Mouse (Mus musculus): Measurements from ENCODE around the gene Txndc17.
A peak's percentile ranks its signal among the peaks of the same experiment; 100 is the strongest.

Txndc17 gene

GRCm38 (mm10) chr11:72224865-72225264 lies 17.5 kb downstream of the Txndc17 start:
- peak; percentile 82 for DNase-seq

GRCm38 (mm10) chr11:72226020-72226791 lies 18.9 kb downstream of the Txndc17 start:
- DNase-seq, result no peak

GRCm38 (mm10) chr11:72226901-72227300 lies 19.6 kb downstream of the Txndc17 start:
- no peak for DNase-seq

- no peak for DNase-seq
Observed at GRCm38 (mm10) chr11:72228513-72228912, 21.2 kb downstream of the Txndc17 start.

GRCm38 (mm10) chr11:72232068-72232467 lies 24.7 kb downstream of the Txndc17 start:
- no peak for DNase-seq

- no peak for DNase-seq
Observed at GRCm38 (mm10) chr11:72232991-72233390, 25.6 kb downstream of the Txndc17 start.

- no peak for DNase-seq
Observed at GRCm38 (mm10) chr11:72234013-72234412, 26.7 kb downstream of the Txndc17 start.

- DNase-seq, result no peak
Observed at GRCm38 (mm10) chr11:72240062-72240860, 32.9 kb downstream of the Txndc17 start.

GRCm38 (mm10) chr11:72245196-72245753 lies 37.9 kb downstream of the Txndc17 start:
- DNase-seq, result no peak

GRCm38 (mm10) chr11:72255629-72256028 lies 48.3 kb downstream of the Txndc17 start:
- DNase-seq, result no peak

GRCm38 (mm10) chr11:72256441-72256840 lies 49.1 kb downstream of the Txndc17 start:
- DNase-seq, result no peak
